Mouse (Mus musculus): ENCODE measurements around the gene Atg101.

Gene Atg101

DNA sequence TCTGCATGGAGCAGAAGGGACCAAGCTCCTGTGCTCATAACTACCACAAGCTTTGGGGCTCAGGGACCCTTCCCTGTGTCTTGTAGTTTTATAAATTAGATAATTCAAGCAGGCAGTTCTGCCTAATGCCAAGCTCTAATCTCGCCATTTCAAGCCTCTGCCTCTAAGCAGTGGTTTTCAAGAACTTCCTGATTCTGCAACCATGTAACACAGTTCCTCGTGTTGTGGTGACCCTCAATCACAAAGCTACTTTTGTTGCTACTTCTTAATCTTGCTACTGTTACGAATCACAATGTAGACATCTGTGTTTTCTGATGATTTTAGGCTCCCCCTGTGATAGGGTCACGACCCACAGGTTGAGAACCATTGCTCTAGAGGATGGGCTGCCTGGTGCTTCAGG is 49.6 kb downstream of the Atg101 start:
- DNase-seq (ENCODE audit: low spot score): no peak

GRCm38 (mm10) chr15:101336474-101337174 is 52.6 kb downstream of the Atg101 start:
- DNase-seq (ENCODE audit: low spot score): no peak

GRCm38 (mm10) chr15:101338359-101338758 is 54.3 kb downstream of the Atg101 start:
- DNase-seq (ENCODE audit: low spot score): no peak

DNA sequence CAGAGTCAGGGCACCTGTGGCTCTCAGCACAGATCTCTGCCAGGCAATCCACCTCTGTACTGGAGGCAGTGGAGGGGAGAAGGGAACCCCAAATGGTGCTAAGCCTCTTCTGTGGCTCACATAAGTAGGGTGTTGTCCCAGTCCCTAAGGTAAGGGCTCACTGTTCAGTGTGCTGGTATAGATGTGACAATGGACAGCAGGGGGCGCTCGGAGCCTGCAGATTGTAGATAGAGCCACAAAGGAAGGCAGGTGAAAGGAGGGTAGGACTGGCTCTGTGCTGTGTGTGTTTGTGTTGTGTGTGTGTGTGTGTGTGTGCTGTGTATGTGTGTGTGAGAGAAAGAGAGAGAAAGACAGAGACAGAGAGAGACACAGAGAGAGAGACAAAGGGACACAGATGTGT is 55.5 kb downstream of the Atg101 start:
- DNase-seq (ENCODE audit: low spot score): peak; percentile 93
